Mouse (Mus musculus): ENCODE measurements around the gene Camkk2.

The Camkk2 gene

GRCm38 (mm10) chr5:122736761-122737160 is 42.4 kb downstream of the Camkk2 start:
- no peak for DNase-seq (ENCODE audit: low spot score in 2 of 2)

GRCm38 (mm10) chr5:122735853-122736252 is 43.4 kb downstream of the Camkk2 start:
- no peak for DNase-seq (ENCODE audit: low spot score in 2 of 2)

GRCm38 (mm10) chr5:122733881-122734280 is 45.3 kb downstream of the Camkk2 start:
- peak; percentile 26 to 39 for DNase-seq (ENCODE audit: low spot score in 2 of 2)

- DNase-seq (ENCODE audit: low spot score in 2 of 2), result peak; percentile 46 to 52
Measured at GRCm38 (mm10) chr5:122731991-122732673, 47.1 kb downstream of the Camkk2 start.

GRCm38 (mm10) chr5:122731321-122731720 is 47.9 kb downstream of the Camkk2 start:
- peak; percentile 59 to 86 for DNase-seq (ENCODE audit: low spot score in 2 of 2)

- no peak for DNase-seq (ENCODE audit: low spot score in 2 of 2)
Measured at GRCm38 (mm10) chr5:122730776-122731175, 48.4 kb downstream of the Camkk2 start.

- DNase-seq (ENCODE audit: low spot score in 2 of 2), result no peak
Measured at GRCm38 (mm10) chr5:122727096-122727495, 52.1 kb downstream of the Camkk2 start.

- no peak for DNase-seq (ENCODE audit: low spot score in 2 of 2)
Measured at GRCm38 (mm10) chr5:122726595-122726994, 52.6 kb downstream of the Camkk2 start.

- peak; percentile 40 to 72 for DNase-seq (ENCODE audit: low spot score in 2 of 2)
Measured at GRCm38 (mm10) chr5:122726068-122726467, 53.1 kb downstream of the Camkk2 start.

- DNase-seq (ENCODE audit: low spot score in 2 of 2), result no peak
Measured at GRCm38 (mm10) chr5:122725453-122725852, 53.8 kb downstream of the Camkk2 start.

- peak in 1 of 2 experiments; percentile 14 for DNase-seq (ENCODE audit: low spot score in 2 of 2)
Measured at GRCm38 (mm10) chr5:122719168-122719567, 60.0 kb downstream of the Camkk2 start.

GRCm38 (mm10) chr5:122718400-122718799 is 60.8 kb downstream of the Camkk2 start:
- no peak for DNase-seq (ENCODE audit: low spot score in 2 of 2)

- no peak for DNase-seq (ENCODE audit: low spot score in 2 of 2)
Measured at GRCm38 (mm10) chr5:122716793-122717192, 62.4 kb downstream of the Camkk2 start.

- DNase-seq (ENCODE audit: low spot score in 2 of 2), result no peak
Measured at GRCm38 (mm10) chr5:122715723-122716122, 63.5 kb downstream of the Camkk2 start.

GRCm38 (mm10) chr5:122708819-122709218 is 70.4 kb downstream of the Camkk2 start:
- no peak for DNase-seq (ENCODE audit: low spot score in 2 of 2)

- DNase-seq (ENCODE audit: low spot score in 2 of 2), result peak; percentile 80 to 84
Measured at GRCm38 (mm10) chr5:122707276-122708181, 71.7 kb downstream of the Camkk2 start, which contains the start of gene P2rx4. Gene P2rx4, plus strand, starts transcription at chr5:122707544.

GRCm38 (mm10) chr5:122706917-122707275 is 72.3 kb downstream of the Camkk2 start:
- DNase-seq (ENCODE audit: low spot score in 2 of 2), result no peak

GRCm38 (mm10) chr5:122705174-122705573 is 74.0 kb downstream of the Camkk2 start:
- DNase-seq (ENCODE audit: low spot score in 2 of 2), result no peak

- no peak for DNase-seq (ENCODE audit: low spot score in 2 of 2)
Measured at GRCm38 (mm10) chr5:122704571-122704970, 74.6 kb downstream of the Camkk2 start.

GRCm38 (mm10) chr5:122703574-122703973 is 75.6 kb downstream of the Camkk2 start:
- DNase-seq (ENCODE audit: low spot score in 2 of 2), result no peak

GRCm38 (mm10) chr5:122702156-122702555 is 77.1 kb downstream of the Camkk2 start:
- no peak for DNase-seq (ENCODE audit: low spot score in 2 of 2)

- no peak for DNase-seq (ENCODE audit: low spot score in 2 of 2)
Measured at GRCm38 (mm10) chr5:122700837-122701212, 78.4 kb downstream of the Camkk2 start.
